Mouse (Mus musculus): ENCODE measurements at regions not wholly inside any gene's neighbourhood (a gene's known extent, or its start where the extent isn't known, plus 50 kb on each side); places are given as distances from the start of the nearest gene placed in this dataset.
A peak's percentile ranks its signal among the peaks of the same experiment; 100 is the strongest.

DNA sequence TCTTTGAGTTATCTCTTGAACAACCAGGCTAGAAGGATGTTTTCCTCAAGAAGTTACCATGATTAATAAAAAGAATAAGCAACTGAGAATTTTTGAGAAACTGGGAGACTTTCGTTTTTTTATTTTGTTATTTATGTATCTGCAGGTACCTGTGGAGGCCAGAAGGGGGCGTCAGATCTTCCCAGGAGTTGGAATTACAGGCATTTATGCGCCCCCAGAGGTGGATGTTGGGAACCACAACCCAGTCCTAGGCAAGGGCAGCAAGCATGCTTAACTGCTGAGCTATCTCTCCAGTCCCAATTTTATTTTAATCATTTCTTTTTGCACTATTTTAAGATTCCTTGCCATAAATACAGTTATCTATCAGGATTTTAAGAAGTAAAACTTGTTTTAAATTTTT is 140.0 kb upstream of the Lmcd1 start:
- Histone ChIP-seq H3K27me3 (no peaks in the 10 kb centered on the region), H3K4me3 (replicated peaks) (no peak overlapping the region), H3K4me2 (no peak overlapping the region), H3K4me1 (replicated peaks) (no peaks in the 10 kb centered on the region), H3K9me3 (no peaks in the 10 kb centered on the region), H3K27ac (no peak overlapping the region), H3K9ac (replicated peaks) (no peak overlapping the region), H3K36me3 (no peaks in the 10 kb centered on the region)
- no peak for ATAC-seq (ENCODE audit: insufficient number of reproducible peaks, insufficient read depth, low FRiP score, low TSS enrichment, low read depth)
- 21% methylated on average over 3 of the region's 3 CpGs for WGBS

DNA sequence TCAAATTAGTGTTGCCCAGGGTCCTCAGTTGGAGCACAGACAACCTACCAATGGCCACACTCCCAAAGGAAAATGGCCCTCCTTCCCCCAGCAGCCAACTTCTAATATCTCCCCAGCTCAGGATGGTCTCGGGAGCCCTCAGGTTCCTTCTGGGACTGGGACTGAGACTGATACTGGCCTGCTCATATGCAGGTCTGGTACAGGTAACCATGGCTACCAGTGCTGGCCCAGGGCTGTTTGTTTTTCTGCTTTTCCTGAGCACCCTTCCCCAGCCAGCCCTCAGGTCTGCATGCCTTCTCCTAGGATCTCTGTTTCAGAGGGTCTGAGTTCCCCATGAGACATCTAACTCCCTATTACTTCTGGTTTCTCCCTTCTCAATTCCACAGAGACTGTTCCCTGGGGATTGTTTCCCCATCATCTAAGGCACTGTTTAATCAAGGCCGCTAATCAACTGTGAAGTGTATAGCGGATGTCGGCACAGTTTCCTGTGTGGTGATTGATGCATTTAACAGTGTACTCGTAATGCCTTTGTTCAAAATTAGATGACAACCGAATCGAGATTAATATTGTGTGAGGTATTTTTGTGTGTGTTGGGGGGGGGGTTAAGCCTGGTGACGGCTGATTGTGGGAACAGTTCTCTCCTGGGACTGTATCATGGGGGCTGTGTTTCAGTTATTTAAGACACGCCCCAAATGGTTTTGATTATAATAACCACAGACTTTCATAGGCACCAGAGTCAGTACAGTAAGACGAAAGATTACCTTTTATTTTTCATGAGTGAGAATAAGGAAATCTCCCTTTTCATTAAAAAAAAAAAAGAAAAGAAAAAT is 120.8 kb upstream of the Lmcd1 start:
- no peak overlapping the region for H3K27ac ChIP-seq
- no peak overlapping the region for H3K4me2 ChIP-seq
- 74% methylated on average over 10 of the region's 10 CpGs for WGBS
- no peak for ATAC-seq (ENCODE audit: insufficient number of reproducible peaks, insufficient read depth, low FRiP score, low TSS enrichment, low read depth)
- H3K36me3 ChIP-seq = no peaks in the 10 kb centered on the region
- H3K9me3 ChIP-seq = no peaks in the 10 kb centered on the region
- no peak overlapping the region for H3K9ac ChIP-seq (replicated peaks)
- no peaks in the 10 kb centered on the region for H3K27me3 ChIP-seq
- no peaks in the 10 kb centered on the region for H3K4me1 ChIP-seq (replicated peaks)
- H3K4me3 ChIP-seq (replicated peaks) = no peak overlapping the region

DNA sequence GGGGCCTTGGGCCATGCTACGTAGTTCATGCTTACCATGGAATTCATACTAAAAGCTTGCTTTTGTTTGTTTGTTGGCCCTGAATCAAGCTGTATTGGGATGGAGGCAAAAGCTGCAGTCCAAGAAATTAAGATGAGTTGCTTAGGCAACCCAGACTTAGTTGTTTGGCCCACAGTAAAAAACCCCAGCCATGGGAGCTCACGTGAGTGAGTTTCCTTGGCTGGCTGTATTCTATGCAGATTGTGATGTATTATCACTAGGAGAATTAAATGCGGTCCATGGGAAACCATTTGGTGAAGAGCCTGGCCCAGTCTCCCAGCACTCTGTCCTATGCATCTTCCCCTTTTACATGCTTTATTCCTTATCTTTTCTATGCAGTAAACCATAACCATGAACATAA is 106.1 kb upstream of the Lmcd1 start:
- WGBS = 93% methylated on average over 3 of the region's 3 CpGs
- ATAC-seq (ENCODE audit: insufficient number of reproducible peaks, insufficient read depth, low FRiP score, low TSS enrichment, low read depth) = no peak
- no peak overlapping the region for H3K4me3 ChIP-seq (replicated peaks)
- H3K27ac ChIP-seq = no peak overlapping the region
- H3K36me3 ChIP-seq = no peaks in the 10 kb centered on the region
- no peaks in the 10 kb centered on the region for H3K4me1 ChIP-seq (replicated peaks)
- H3K27me3 ChIP-seq = no peaks in the 10 kb centered on the region
- H3K4me2 ChIP-seq = no peak overlapping the region
- no peak overlapping the region for H3K9ac ChIP-seq (replicated peaks)
- H3K9me3 ChIP-seq = no peaks in the 10 kb centered on the region

- WGBS = 38% methylated on average over 2 of the region's 2 CpGs
- no peak overlapping the region for H3K27ac ChIP-seq
- H3K4me3 ChIP-seq (replicated peaks) = no peak overlapping the region
These were observed 97.2 kb upstream of the Lmcd1 start for GRCm38 (mm10) chr6:112176344-112176743.

DNA sequence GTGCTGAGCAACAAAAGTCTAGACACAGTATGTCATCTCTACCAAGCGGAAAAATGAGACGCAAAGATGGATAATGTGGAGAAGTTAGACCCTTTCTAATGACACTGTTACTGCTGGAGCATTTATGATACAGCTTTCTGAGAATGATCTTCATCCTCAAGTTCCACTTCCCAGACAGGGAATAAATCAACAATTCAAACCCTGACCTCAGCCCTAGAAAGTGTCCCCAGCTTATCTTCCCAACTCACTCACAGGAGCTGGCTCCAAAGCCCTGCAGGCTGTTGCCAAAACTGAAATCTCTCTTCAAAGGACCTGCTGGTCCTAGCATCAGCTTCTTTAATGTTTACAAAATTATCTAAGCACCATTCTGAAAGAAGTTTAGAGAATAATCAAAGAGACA is 85.9 kb upstream of the Lmcd1 start:
- Histone ChIP-seq H3K27me3 (no peaks in the 10 kb centered on the region), H3K36me3 (no peaks in the 10 kb centered on the region), H3K4me2 (no peak overlapping the region), H3K9ac (replicated peaks) (no peak overlapping the region), H3K27ac (no peak overlapping the region), H3K4me3 (replicated peaks) (no peak overlapping the region), H3K9me3 (no peaks in the 10 kb centered on the region), H3K4me1 (replicated peaks) (no peaks in the 10 kb centered on the region)
- 89% methylated on average over 2 of the region's 2 CpGs for WGBS
- no peak for ATAC-seq (ENCODE audit: insufficient number of reproducible peaks, insufficient read depth, low FRiP score, low TSS enrichment, low read depth)

More at GRCm38 (mm10) chr6:112176344-112176743, 97.2 kb upstream of the Lmcd1 start:
- no peaks in the 10 kb centered on the region for H3K27me3 ChIP-seq
- H3K36me3 ChIP-seq = no peaks in the 10 kb centered on the region
- H3K9me3 ChIP-seq = no peaks in the 10 kb centered on the region
- no peak overlapping the region for H3K4me2 ChIP-seq
- ATAC-seq (ENCODE audit: insufficient number of reproducible peaks, insufficient read depth, low FRiP score, low TSS enrichment, low read depth) = no peak
- H3K9ac ChIP-seq (replicated peaks) = no peak overlapping the region
- H3K4me1 ChIP-seq (replicated peaks) = no peaks in the 10 kb centered on the region

DNA sequence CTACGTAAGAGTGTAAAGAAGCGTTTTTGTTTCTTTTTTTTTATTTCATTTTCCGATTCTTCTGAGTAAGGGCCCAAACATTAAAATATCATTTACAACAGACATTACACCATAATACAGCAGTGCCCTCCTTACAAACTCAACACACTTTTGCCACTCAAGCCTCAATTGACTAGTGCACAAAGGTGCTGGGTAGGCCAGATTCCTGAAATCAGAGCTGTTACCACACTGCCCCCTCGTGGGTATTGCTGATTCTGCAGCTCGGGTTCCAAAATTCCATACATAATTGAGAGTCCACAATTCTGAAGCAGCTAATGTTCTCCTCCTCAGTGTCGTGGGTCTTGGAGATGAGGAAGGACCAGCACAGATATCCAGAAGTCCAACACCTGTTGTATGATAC is 82.5 kb upstream of the Lmcd1 start:
- H3K9me3 ChIP-seq = no peaks in the 10 kb centered on the region
- no peak overlapping the region for H3K27ac ChIP-seq
- no peaks in the 10 kb centered on the region for H3K4me1 ChIP-seq (replicated peaks)
- WGBS = 46% methylated on average over 6 of the region's 6 CpGs
- no peak overlapping the region for H3K4me2 ChIP-seq
- no peaks in the 10 kb centered on the region for H3K36me3 ChIP-seq
- H3K9ac ChIP-seq (replicated peaks) = no peak overlapping the region
- no peak for ATAC-seq (ENCODE audit: insufficient number of reproducible peaks, insufficient read depth, low FRiP score, low TSS enrichment, low read depth)
- no peak overlapping the region for H3K4me3 ChIP-seq (replicated peaks)
- no peaks in the 10 kb centered on the region for H3K27me3 ChIP-seq

- peak overlapping the region; percentile 37; the same call in 1 of the 2 replicates for H3K4me2 ChIP-seq
These were observed 76.1 kb upstream of the Lmcd1 start for GRCm38 (mm10) chr6:112197445-112197844.

GRCm38 (mm10) chr6:112199241-112199640 is 74.3 kb upstream of the Lmcd1 start:
- 83% methylated on average over 4 of the region's 4 CpGs for WGBS
- no peak for ATAC-seq (ENCODE audit: insufficient number of reproducible peaks, insufficient read depth, low FRiP score, low TSS enrichment, low read depth)
- peaks cover 2% of the 10 kb centered on the region; the same call in 1 of the 2 replicates for H3K27me3 ChIP-seq
- no peaks in the 10 kb centered on the region for H3K9me3 ChIP-seq
- no peak overlapping the region for H3K4me3 ChIP-seq (replicated peaks)
- no peak overlapping the region for H3K9ac ChIP-seq (replicated peaks)
- no peaks in the 10 kb centered on the region for H3K4me1 ChIP-seq (replicated peaks)
- H3K36me3 ChIP-seq = no peaks in the 10 kb centered on the region
- H3K27ac ChIP-seq = no peak overlapping the region
- H3K4me2 ChIP-seq = no peak overlapping the region

More at GRCm38 (mm10) chr6:112197445-112197844, 76.1 kb upstream of the Lmcd1 start:
- H3K4me1 ChIP-seq (replicated peaks) = no peaks in the 10 kb centered on the region
- peaks cover 2% of the 10 kb centered on the region; the same call in 1 of the 2 replicates for H3K27me3 ChIP-seq
- H3K9ac ChIP-seq (replicated peaks) = no peak overlapping the region
- WGBS = 11% methylated on average over 16 of the region's 16 CpGs
- peak; percentile 34; the same call in 1 of the 2 replicates for ATAC-seq (ENCODE audit: insufficient number of reproducible peaks, insufficient read depth, low FRiP score, low TSS enrichment, low read depth)
- no peaks in the 10 kb centered on the region for H3K36me3 ChIP-seq
- no peak overlapping the region for H3K27ac ChIP-seq
- no peaks in the 10 kb centered on the region for H3K9me3 ChIP-seq
- no peak overlapping the region for H3K4me3 ChIP-seq (replicated peaks)

- no peak overlapping the region for H3K4me3 ChIP-seq (replicated peaks)
- no peaks in the 10 kb centered on the region for H3K36me3 ChIP-seq
- 89% methylated on average over 4 of the region's 4 CpGs for WGBS
- ATAC-seq (ENCODE audit: insufficient number of reproducible peaks, insufficient read depth, low FRiP score, low TSS enrichment, low read depth) = no peak
- no peak overlapping the region for H3K4me2 ChIP-seq
- no peak overlapping the region for H3K9ac ChIP-seq (replicated peaks)
- H3K4me1 ChIP-seq (replicated peaks) = no peaks in the 10 kb centered on the region
- peaks cover 2% of the 10 kb centered on the region; the same call in 1 of the 2 replicates for H3K27me3 ChIP-seq
- no peak overlapping the region for H3K27ac ChIP-seq
- no peaks in the 10 kb centered on the region for H3K9me3 ChIP-seq
These were observed 71.4 kb upstream of the Lmcd1 start for GRCm38 (mm10) chr6:112202120-112202519.

GRCm38 (mm10) chr6:112203321-112203720 is 70.2 kb upstream of the Lmcd1 start:
- no peaks in the 10 kb centered on the region for H3K4me1 ChIP-seq (replicated peaks)
- H3K4me2 ChIP-seq = no peak overlapping the region
- no peaks in the 10 kb centered on the region for H3K36me3 ChIP-seq
- H3K9ac ChIP-seq (replicated peaks) = no peak overlapping the region
- H3K27ac ChIP-seq = no peak overlapping the region
- WGBS = 14% methylated on average over 2 of the region's 2 CpGs
- H3K27me3 ChIP-seq = peaks cover 2% of the 10 kb centered on the region; the same call in 1 of the 2 replicates
- no peaks in the 10 kb centered on the region for H3K9me3 ChIP-seq
- ATAC-seq (ENCODE audit: insufficient number of reproducible peaks, insufficient read depth, low FRiP score, low TSS enrichment, low read depth) = no peak
- H3K4me3 ChIP-seq (replicated peaks) = no peak overlapping the region

DNA sequence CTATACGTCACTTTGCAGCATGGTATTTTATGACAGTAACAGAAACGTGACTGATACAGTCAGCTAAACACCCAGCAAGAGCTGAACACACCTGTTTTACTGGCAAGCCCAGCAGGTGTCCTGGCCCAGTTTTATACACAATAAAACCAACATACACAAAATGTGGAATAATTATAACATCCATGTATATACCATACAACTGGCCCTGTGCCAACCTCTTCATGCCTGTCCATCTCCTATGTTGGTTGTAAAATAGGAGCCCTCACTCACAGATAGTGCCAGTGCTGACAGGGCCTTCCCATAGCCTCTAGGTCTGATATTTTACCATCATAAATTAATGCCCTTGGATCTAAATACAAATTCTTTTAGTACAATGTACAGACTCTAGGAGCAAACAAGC is 68.6 kb upstream of the Lmcd1 start:
- Histone ChIP-seq H3K27me3 (peaks cover 2% of the 10 kb centered on the region; the same call in 1 of the 2 replicates), H3K36me3 (no peaks in the 10 kb centered on the region), H3K27ac (no peak overlapping the region), H3K9me3 (no peaks in the 10 kb centered on the region), H3K4me2 (no peak overlapping the region), H3K4me3 (replicated peaks) (no peak overlapping the region), H3K4me1 (replicated peaks) (peaks cover 2% of the 10 kb centered on the region; the same call in 1 of the 2 replicates), H3K9ac (replicated peaks) (no peak overlapping the region)
- ATAC-seq (ENCODE audit: insufficient number of reproducible peaks, insufficient read depth, low FRiP score, low TSS enrichment, low read depth) = no peak
- 41% methylated on average over 2 of the region's 2 CpGs for WGBS

Measured in limb, embryonic 12.5 days (tissue).